Mouse (Mus musculus): Measurements from ENCODE around the gene Gapvd1.

DNA sequence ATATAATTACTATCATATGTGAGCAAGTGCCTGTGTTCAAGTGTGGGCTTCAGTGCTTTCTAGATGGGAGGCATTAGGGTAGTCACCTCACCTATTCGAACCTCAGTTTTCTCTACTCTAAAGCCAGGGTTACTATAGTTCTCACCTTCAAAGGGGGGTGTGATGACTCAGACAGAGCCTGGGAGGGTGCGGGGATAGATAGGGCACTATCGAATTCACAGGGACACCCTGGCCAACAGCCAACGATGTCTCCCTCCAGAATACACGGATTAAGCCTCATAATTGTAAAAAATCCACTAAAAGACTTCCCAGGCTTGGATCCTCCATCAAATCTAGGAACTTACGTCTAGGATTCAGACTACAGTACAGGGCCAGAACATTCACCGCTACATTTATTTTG, 40.4 kb upstream of the Gapvd1 start:
- no peak for TF ChIP-seq CTCF (IDR thresholded peaks at IDR 0.05)
- TF ChIP-seq POLR2A (IDR thresholded peaks at IDR 0.05; ENCODE audit: insufficient read depth, low read depth, low read length): no peak
- TF ChIP-seq EP300 (IDR thresholded peaks at IDR 0.05; ENCODE audit: insufficient read depth, low read depth, low read length): no peak

Data from heart, adult 2 months (tissue).